Mouse (Mus musculus) macrophage (primary cell): ENCODE results near the gene Ptpn13. TPM values are rescaled to one million over a fixed set of nuclear protein-coding genes. Genes with fewer than 3 reads are reported as not detected.

Experiments
- H3K27ac ChIP-seq: fragments of 350-480 bp; formaldehyde crosslinking; 2 replicates; pipeline ENCODE4 v1.9.0; 2021
- H3K36me3 ChIP-seq: fragments of 350-480 bp; formaldehyde crosslinking; 2 replicates; pipeline ENCODE4 v1.9.0; 2021; ENCODE audit errors: inconsistent target
- H3K4me3 ChIP-seq: fragments of 350-480 bp; formaldehyde crosslinking; 2 replicates; pipeline ENCODE4 v1.9.0; 2021; ENCODE audit errors: inconsistent target
- H3K79me2 ChIP-seq: fragments of 350-480 bp; formaldehyde crosslinking; 2 replicates; pipeline ENCODE4 v1.9.0; 2021; ENCODE audit errors: inconsistent target
- WGBS: methylation state at CpG from one replicate; pipeline ENCODE4 v1.1.7; 2026; ENCODE audit warnings: inconsistent platforms; ENCODE audit not compliant: missing documents; 5-methylcytosine and 5-hydroxymethylcytosine counted together
- polyA plus RNA-seq: library from polyadenylated mRNA; stranded (reverse); fragments of 250-400 nt; gene quantifications from 3 replicates; pipeline ENCODE4 v1.2.4, GENCODE M21; 2018; ENCODE audit warnings: inconsistent platforms

Gene Ptpn13
- polyA plus RNA-seq, 1 experiment from 2014 or later, result not detected

GRCm38 (mm10) chr5:103534454-103534853 is 109.5 kb downstream of the Ptpn13 start:
- H3K36me3 ChIP-seq, result no peaks in the 10 kb centered on the region
- 88% methylated on average over 3 of the region's 3 CpGs for WGBS
- no peaks in the 10 kb centered on the region for H3K79me2 ChIP-seq
- no peak overlapping the region for H3K27ac ChIP-seq
- no peak overlapping the region for H3K4me3 ChIP-seq

GRCm38 (mm10) chr5:103537429-103537828 is 112.4 kb downstream of the Ptpn13 start:
- Histone ChIP-seq H3K4me3 (no peak overlapping the region), H3K27ac (no peak overlapping the region), H3K79me2 (no peaks in the 10 kb centered on the region), H3K36me3 (no peaks in the 10 kb centered on the region)
- WGBS, result 94% methylated on average over 4 of the region's 4 CpGs

- 94% methylated on average over 6 of the region's 6 CpGs for WGBS
- no peaks in the 10 kb centered on the region for H3K79me2 ChIP-seq
- no peak overlapping the region for H3K4me3 ChIP-seq
- H3K27ac ChIP-seq, result no peak overlapping the region
- no peaks in the 10 kb centered on the region for H3K36me3 ChIP-seq
Measured at GRCm38 (mm10) chr5:103540612-103541011, 115.6 kb downstream of the Ptpn13 start.

- Histone ChIP-seq H3K4me3 (no peak overlapping the region), H3K79me2 (no peaks in the 10 kb centered on the region), H3K27ac (no peak overlapping the region), H3K36me3 (no peaks in the 10 kb centered on the region)
- 85% methylated on average over 10 of the region's 10 CpGs for WGBS
Measured at GRCm38 (mm10) chr5:103541136-103541535, 116.1 kb downstream of the Ptpn13 start.

GRCm38 (mm10) chr5:103541542-103541941 is 116.5 kb downstream of the Ptpn13 start:
- H3K4me3 ChIP-seq, result no peak overlapping the region
- 78% methylated on average over 11 of the region's 11 CpGs for WGBS

GRCm38 (mm10) chr5:103545381-103546000 is 120.5 kb downstream of the Ptpn13 start:
- no peak overlapping the region for H3K27ac ChIP-seq
- H3K79me2 ChIP-seq, result no peaks in the 10 kb centered on the region
- H3K4me3 ChIP-seq, result no peak overlapping the region
- WGBS, result 96% methylated on average over 20 of the region's 20 CpGs
- H3K36me3 ChIP-seq, result no peaks in the 10 kb centered on the region

More at GRCm38 (mm10) chr5:103541542-103541941, 116.5 kb downstream of the Ptpn13 start:
- H3K79me2 ChIP-seq, result no peaks in the 10 kb centered on the region
- no peak overlapping the region for H3K27ac ChIP-seq
- no peaks in the 10 kb centered on the region for H3K36me3 ChIP-seq

GRCm38 (mm10) chr5:103554769-103555168 is 129.8 kb downstream of the Ptpn13 start:
- WGBS, result 96% methylated on average over 16 of the region's 16 CpGs
- no peaks in the 10 kb centered on the region for H3K36me3 ChIP-seq
- H3K79me2 ChIP-seq, result no peaks in the 10 kb centered on the region
- no peak overlapping the region for H3K4me3 ChIP-seq
- H3K27ac ChIP-seq, result no peak overlapping the region

- H3K27ac ChIP-seq, result no peak overlapping the region
- no peaks in the 10 kb centered on the region for H3K79me2 ChIP-seq
- 76% methylated on average over 9 of the region's 9 CpGs for WGBS
- H3K36me3 ChIP-seq, result no peaks in the 10 kb centered on the region
- no peak overlapping the region for H3K4me3 ChIP-seq
Measured at GRCm38 (mm10) chr5:103560546-103560945, 135.6 kb downstream of the Ptpn13 start.

GRCm38 (mm10) chr5:103568034-103568433 is 143.0 kb downstream of the Ptpn13 start:
- H3K36me3 ChIP-seq, result no peaks in the 10 kb centered on the region
- no peak overlapping the region for H3K4me3 ChIP-seq
- no peak overlapping the region for H3K27ac ChIP-seq
- 97% methylated on average over 4 of the region's 4 CpGs for WGBS
- no peaks in the 10 kb centered on the region for H3K79me2 ChIP-seq

- 89% methylated on average over 9 of the region's 9 CpGs for WGBS
- Histone ChIP-seq H3K27ac (no peak overlapping the region), H3K4me3 (no peak overlapping the region), H3K36me3 (no peaks in the 10 kb centered on the region), H3K79me2 (no peaks in the 10 kb centered on the region)
Measured at GRCm38 (mm10) chr5:103569446-103569845, 144.5 kb downstream of the Ptpn13 start.

- Histone ChIP-seq H3K79me2 (no peaks in the 10 kb centered on the region), H3K36me3 (no peaks in the 10 kb centered on the region), H3K27ac (no peak overlapping the region), H3K4me3 (no peak overlapping the region)
- WGBS, result 69% methylated on average over 11 of the region's 11 CpGs
Measured at GRCm38 (mm10) chr5:103579680-103580420, 154.9 kb downstream of the Ptpn13 start.

- no peak overlapping the region for H3K4me3 ChIP-seq
- no peaks in the 10 kb centered on the region for H3K36me3 ChIP-seq
- 90% methylated on average over 7 of the region's 7 CpGs for WGBS
- no peaks in the 10 kb centered on the region for H3K79me2 ChIP-seq
- no peak overlapping the region for H3K27ac ChIP-seq
Measured at GRCm38 (mm10) chr5:103587219-103587618, 162.2 kb downstream of the Ptpn13 start.

- 89% methylated on average over 7 of the region's 7 CpGs for WGBS
- Histone ChIP-seq H3K4me3 (no peak overlapping the region), H3K27ac (no peak overlapping the region), H3K79me2 (no peaks in the 10 kb centered on the region), H3K36me3 (no peaks in the 10 kb centered on the region)
Measured at GRCm38 (mm10) chr5:103591846-103592245, 166.9 kb downstream of the Ptpn13 start.

- Histone ChIP-seq H3K79me2 (no peaks in the 10 kb centered on the region), H3K4me3 (no peak overlapping the region), H3K36me3 (no peaks in the 10 kb centered on the region), H3K27ac (no peak overlapping the region)
- 38% methylated on average over 8 of the region's 8 CpGs for WGBS
Measured at GRCm38 (mm10) chr5:103592706-103593105, 167.7 kb downstream of the Ptpn13 start.

GRCm38 (mm10) chr5:103593575-103593974 is 168.6 kb downstream of the Ptpn13 start:
- Histone ChIP-seq H3K36me3 (no peaks in the 10 kb centered on the region), H3K27ac (no peak overlapping the region), H3K79me2 (no peaks in the 10 kb centered on the region), H3K4me3 (no peak overlapping the region)
- WGBS, result 93% methylated on average over 9 of the region's 9 CpGs
